Mouse (Mus musculus) kidney, adult 18-20 months (tissue): Measurements from ENCODE around the gene Sh3bgrl3.
A peak's percentile ranks its signal among the peaks of the same experiment; 100 is the strongest.

Experiments used
- DNase-seq: peaks from one replicate; pipeline ENCODE4 v3.0.0; 2021

Sh3bgrl3 gene

DNA sequence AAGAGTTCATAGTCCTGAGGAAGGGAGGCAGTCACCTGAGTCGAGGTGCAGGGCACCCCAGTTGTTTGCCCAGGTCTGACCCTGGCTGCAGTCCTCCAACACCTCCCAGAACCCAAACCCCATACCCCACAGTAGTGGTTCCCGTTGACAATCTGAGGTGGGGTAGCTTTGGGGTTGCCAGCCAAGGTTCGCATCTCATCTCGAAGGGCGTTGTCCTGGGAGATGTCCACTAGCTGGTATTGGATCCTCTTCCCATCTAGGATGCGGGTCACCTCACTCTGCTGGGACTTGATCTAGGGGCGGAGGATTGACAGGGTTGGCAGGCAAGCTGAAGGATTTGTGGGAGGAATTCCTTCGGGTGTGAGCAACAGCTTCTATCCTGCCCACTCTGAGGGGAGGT, 796 bp downstream of the Sh3bgrl3 start:
- no peak for DNase-seq

DNA sequence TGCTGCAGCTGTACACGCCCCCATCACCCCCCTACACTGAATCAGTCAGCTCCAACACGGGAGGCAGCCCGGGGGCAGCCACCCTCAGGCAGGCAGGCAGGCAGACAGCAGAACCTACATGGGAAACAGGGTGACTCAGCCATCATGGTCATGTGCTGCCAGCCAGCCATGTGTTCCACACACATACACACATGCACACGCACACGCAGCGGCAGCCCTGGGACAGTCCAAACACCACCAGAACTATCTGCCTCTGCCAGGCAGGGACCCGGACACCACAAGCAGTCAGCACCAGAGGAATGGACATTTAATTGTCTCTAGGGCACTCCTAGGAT, 1.5 kb downstream of the Sh3bgrl3 start:
- DNase-seq: no peak

DNA sequence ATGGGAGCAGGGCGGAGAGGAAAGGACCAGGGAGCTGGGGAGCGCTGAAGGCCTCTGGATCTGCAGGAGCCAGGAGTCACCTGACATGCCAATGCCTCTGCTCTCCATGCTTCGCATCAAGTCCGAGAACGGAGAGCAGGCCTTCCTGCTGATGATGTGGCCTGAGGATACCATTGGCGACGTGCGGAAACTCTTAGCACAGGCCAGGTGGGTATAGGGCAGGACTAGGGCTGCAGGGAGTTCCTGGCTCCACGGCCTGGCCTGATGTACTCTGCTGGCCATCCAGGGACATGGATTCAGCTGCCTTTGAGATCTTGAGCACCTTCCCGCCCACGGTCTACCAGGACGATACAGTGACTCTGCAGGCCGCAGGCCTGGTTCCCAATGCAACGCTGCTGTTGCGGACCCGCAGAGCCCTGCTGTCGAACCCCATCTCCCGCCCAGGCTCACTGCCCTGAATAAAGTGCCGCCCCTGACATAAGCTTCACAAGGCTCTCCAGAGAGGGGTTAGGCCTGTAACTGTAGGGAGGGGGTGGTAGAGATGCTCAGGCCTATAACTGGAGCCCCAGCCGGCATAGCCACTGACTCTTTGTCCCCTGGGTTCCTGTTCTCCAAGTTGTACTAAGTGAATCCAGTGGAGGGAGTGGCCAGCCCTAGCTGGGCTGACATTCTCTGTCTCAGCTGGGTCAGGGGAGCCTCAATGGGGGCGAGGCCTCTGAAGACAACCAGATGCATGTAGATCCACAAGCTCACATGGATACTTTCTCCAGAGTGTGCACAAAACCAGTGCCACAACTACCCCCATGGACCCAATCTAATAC, 2.1 kb downstream of the Sh3bgrl3 start:
- no peak for DNase-seq

DNA sequence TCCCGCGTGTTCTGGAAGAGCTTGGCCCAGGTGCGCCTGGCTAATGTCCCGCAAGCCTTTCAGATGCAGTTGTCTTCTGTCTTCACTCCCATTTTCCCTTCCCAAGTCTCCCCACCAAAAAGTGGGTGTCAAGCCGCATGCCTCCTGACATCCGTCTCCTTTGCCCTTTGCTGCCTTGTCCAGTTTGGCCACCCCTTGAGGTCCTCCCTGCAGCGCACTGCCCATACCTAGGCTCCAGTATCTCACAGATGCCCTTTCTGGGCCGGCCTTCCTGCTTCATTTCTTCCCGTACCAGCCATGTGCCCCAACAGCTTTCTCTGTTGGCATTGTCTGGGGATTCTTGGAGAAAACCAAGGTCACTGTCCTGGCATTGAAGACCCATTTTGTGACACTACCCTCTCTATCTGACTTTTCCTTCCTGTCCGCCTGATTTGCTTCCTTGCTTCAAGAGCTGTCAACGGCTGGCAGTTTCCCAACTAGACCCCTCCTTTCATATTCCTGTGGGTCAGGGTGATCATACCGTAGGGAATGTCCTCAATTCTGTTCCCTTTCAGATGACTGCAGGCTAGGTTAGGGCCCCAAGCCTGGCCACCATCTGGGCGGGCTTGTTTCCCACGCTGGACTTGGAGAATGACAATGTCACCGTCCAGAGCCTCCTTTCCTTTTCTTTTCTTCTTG, 3.1 kb downstream of the Sh3bgrl3 start:
- DNase-seq: no peak

DNA sequence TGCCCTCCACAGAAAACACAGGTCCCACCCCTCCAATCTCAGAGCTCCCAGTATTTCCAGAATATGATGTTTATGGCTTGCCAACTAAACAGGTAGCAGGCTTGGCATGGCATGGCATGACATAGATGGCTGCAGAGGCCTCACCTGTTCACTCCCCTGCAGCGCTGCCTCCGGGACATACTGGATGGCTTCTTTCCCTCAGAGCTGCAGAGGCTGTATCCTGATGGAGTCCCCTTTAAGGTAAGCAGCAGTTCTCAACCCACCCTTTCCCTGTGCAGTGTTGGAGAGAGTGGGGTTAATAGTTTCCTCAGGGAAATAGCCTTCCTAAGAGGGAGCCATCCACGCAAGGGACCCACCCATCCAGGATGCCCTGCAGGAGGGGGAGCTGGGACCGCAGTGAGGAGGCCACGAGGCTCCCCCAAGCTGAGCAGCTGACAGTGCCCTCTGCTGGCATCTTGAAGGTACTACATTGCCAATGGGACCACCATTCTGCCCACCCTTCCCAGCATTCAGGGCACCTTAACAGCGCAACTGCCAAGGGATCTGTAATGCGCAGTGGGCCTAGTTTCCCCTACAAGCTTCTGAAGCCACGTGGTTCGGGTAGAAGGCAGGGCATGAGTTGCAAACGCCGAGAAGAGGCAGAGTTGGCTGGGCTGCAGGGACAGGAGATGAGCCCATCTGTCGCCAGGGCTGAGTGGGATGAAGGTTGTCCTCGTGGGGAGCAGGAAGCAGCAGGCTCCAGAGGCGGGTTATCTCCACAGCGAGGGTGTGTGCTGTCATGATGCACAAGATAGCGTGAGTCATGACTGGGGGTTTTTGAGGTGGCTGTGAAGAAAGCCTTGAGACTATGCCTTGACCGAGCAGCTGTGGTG, 4.7 kb downstream of the Sh3bgrl3 start:
- peak; percentile 39 for DNase-seq

DNA sequence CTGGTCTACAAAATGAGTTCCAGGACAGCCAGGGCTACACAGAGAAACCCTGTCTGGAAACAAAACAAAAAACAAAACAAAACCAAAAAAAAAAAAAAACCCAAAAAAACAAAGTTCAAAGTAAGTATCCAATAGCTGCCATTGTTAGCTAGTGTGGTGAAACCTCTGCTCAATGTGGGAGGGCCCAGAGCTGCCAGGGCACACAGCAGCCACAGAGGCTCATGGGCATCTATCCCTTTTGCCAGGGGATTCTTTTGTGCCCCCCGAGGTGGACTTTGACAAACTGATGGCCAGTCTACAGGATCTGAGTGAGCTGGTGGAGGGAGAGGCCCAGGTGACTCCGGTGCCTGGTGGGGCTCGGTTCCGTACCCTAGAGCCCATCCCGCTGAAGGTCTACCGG, 5.4 kb downstream of the Sh3bgrl3 start:
- no peak for DNase-seq

DNA sequence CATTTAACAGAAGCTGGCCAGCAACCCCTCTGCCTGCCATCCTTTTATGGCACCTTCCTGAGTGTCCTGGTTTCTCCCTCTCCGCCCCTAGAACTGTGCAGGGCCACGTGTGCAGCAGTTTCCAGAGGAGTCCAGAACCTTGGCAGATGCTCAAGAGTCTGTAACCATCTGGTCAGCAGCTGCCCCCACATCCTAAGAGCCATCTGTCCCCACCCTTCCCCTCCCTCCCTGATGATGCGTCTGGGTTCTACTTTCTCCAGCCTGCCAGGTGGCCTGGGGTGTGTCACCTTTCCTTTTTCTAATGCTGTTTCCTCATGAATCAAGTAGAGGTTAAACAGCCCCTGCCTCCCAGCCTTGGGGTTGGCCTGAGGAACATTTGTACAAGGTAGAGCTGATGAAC, 6.3 kb downstream of the Sh3bgrl3 start:
- DNase-seq: no peak

DNA sequence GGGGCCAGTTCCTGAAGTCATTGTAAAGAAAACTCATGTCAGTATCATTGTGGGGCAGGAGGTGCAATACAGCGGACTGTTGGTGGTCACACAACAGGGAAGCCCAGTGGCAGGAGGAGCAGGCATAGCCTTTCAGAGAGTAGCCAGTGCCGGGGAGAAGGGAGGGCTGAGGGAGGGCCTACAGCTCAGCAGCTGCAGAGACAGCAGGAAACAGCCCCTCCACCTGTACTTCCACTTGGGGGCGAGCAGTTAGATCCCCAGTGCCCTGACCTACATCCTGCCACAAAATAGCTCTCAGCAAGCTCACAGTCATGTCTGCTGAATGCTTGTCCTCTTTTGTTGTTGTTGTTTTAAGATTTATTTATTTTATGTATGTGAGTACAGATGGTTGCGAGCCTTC, 7.0 kb downstream of the Sh3bgrl3 start:
- DNase-seq: no peak

DNA sequence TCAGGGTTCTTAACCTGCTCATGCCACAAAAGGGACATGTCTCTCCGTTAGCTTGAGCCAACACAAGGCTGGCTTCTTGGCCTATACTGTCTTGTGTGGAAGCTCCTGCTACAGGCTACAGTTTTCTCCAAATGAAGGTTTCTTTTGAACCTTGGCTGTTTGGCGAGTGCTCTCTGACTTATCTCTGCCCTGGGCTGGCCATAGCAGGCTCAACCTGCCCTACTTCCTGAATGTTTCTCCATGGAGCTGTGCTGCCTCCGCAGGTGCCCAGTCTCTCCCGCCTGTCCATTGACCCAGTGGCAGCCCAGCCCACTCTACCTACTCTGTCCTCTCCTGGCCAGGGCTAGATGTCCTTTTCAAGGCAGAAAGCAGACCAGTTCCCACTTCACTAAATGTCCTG, 7.7 kb downstream of the Sh3bgrl3 start:
- DNase-seq: no peak

DNA sequence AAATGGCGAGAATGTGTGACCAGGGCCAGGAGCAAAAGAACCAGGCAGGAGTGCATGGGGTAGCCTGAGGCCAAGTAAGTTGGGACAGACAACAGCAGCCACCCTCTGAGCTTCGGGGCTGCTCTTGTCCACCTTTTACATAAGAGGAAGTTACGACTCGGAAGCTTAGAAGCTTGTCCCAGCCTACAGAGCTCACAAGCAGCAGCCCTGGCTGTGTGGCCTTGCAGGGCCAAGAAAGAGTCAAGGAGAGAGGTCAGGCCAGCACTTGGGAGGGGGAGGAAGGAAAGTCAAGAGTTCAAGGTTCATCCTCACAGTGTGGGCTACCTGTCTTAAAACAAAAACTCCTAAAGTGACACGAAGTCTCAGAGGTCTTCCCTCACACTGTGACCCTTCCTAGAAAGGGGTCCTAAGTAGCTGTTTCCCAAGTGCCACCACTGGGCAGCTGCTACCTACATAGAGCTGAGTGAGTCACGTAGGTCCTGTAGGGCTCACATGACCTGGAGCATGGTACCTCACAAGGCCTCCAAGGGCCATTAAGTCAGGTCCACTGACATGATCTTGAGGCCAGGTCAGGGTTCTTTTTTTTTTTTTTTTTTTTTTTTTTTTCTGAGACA, 8.3 kb downstream of the Sh3bgrl3 start:
- no peak for DNase-seq

DNA sequence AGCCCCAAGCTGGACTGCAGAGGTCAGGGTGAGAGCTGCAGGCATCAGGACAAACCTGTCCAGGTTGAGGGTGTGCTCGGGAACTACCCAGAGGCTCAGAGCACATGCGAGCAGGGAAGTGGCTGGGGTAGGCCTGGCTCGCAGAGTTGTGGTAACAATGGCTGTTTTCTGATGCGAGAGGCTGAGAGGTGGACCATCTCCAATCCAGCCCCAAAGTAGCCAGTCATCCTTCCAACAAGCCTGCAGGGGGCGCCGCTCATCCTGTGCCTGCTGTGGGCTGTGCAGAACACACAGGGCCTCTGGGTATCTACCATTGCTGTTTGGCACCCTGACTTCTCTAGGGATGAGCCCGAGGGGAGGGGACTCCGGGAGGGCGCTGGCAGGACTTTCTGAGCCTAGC, 8.9 kb downstream of the Sh3bgrl3 start:
- no peak for DNase-seq

DNA sequence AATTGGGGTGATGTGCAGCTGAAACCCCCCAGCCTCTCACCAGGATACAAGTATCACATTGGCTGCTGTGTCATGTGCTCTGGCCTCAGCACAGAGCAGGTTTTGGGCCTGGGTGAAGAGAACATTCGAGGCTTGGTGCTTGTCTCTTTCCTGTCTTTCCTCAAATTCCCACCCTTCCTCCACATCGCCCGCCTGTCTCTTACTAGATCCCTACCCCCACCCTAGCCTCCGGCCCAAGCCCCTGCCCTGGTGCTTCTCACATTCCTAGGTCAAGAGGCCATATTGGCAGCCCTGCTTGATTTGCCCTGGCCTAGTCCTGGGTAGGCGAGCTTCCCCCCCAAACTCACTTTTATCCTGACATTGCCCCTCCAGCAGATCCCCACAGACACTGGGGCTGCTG, 9.5 kb downstream of the Sh3bgrl3 start:
- no peak for DNase-seq

DNA sequence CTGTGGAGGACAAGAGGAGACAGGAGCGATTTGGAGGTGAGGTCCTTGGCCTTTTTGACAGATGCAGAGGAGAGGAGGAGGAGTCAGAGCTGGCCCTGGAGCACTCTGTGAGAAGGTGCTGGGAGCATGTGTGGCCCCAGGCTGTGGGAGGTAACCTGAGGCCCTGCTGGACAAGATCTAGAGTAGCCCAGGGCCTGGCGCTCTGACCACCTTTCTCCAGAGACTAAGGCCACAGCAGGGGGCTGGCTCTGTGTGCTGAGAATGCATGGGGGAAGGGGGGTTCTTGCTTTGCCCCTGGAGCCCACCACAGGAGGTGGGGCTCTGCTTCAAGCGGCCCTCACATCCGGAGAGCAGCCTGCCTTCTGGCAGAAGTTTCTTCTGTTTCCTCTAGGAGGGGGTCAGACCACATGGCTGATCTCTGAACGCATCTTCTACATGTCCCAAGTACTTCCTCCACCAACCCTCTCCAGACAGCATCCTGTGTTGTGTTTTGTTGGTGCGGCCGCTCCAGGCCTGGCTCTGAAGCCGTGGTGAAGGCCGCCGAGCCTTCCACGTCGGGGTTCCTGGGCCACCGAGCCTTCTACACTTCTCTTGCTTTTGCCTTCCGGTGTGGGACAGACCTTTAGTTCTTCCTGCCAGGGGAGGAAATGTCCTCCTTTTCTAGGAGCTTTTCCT, 10.3 kb downstream of the Sh3bgrl3 start:
- DNase-seq: no peak

DNA sequence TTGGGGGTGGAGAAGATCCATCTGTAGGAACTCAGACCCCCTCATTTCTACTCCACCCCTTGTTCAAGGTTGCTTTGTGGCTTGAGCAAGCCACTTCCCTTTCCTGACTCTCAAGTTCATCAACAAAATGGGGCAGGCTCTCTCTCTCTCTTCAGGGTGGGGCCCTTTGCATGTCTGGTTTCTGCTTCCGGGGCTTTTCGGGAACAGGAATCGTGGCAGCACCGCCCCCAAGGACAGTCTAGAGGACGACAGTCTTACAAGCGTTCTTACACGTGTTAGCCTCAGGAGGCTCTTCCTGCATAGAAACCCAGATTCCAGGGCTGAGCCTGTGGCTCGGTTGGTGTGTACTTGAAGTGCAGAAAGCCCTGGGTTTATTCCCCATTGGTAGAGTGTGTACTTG, 11.6 kb downstream of the Sh3bgrl3 start:
- no peak for DNase-seq

DNA sequence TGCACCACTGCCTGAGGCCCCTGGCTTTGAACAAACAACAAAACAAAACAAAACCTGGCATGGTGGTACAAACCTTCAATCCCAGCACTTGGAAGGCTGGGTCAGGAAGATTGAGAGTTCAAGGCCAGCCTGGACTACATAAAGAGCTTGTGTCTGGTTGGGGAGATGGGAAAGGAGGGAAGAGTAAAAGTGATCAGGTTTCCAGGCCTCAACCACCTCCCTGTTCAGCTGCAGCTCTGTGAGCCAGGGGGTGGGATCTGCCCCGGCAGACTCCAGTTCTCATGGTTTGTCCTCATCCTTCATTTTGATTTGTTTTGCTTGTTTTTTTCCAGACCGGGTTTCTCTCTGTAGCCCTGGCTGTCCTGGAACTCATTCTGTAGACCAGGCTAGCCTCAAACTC, 12.1 kb downstream of the Sh3bgrl3 start:
- no peak for DNase-seq

DNA sequence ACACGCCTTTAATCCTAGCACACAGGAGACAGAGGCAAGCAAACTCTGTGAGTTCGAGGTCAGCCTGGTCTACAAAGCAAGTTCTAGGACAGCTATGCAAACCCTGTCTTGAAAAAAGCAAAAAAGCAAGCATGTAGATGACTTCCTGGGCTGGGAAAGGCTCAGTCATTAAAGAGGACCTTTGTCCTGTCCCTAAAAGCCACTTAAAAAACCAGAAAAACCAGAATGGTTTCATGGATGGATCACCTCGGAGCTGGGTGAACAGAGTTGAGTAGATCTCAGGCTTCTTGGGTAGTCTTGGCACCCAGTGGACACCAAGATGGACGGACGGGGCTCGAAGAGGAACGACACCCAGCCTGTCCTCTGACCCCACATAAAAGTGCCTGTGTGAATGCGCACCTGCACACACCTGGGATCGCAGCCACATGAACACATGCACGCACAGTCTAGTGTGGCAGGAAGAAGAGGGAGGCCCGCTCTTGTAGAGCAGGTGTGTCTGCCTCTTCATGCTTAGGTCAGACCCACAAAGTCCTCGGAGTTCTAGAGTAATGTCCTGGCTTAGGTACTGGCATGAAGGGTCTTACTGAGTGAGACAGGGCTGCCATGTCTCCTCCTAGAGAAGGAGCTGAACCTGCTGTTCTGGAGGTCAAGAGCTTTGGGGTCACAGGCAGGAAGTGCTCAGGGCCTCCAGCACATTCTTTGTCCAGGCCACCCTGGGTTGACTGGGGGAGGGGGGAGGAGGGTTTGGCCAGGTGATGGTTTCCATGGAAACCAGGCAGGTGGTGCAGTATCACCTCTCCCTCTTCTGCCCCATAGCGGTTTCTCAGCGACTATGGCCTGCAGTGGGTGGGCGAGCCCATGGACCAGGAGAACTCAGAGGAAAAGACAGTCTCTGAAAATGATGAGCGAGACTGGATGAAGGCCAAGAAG, 13.1 kb downstream of the Sh3bgrl3 start:
- no peak for DNase-seq

DNA sequence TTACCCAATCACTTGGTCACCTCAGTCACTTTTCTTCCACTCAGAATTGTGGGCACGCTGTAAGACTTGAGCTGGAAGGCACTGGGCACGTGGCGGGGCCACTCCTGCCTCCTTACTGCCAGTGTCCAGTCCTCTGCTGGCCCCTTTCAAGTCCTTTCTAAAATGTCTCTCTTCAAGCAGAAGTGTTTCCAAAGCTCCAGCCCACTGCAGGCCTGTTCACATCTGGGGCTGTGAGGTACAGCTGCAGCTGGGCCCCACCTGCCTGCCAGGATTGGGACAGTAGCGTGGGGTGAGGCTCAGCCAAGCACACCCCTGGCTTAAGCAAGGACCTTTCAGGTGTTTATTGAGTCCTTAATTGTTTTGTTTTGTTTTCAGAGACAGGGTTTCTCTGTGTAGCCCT, 14.6 kb downstream of the Sh3bgrl3 start:
- DNase-seq: no peak

DNA sequence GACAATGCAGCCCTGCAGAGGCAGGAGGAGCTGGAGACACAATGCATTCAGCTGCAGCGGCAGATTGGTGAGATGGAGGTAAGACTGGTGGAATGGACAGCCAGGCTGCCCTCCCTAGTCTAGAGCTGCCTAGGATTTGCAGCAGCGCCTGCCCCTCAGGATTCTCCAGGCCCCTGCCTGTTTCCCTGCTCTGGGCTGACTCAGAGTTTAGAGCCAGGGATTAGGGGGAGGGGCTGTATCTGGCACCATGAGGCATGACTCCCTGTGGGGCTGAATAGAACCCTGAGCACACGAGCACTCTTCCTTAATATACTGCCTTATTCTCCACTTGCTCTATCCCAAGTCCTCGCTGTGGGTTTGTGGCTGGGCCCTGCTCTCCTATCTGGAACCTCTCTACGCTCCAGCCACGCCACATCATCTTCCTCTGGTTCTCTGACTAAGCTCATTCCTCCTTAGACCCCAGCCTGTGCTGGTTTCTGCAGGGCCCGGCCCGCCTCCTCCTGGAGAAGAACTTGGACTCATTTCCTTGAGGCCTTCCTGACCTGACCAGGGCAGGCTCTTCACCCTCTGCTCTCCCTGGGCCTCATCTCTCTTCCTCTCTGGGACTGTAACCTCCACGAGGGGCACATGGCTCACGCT, 15.1 kb downstream of the Sh3bgrl3 start:
- DNase-seq: no peak

DNA sequence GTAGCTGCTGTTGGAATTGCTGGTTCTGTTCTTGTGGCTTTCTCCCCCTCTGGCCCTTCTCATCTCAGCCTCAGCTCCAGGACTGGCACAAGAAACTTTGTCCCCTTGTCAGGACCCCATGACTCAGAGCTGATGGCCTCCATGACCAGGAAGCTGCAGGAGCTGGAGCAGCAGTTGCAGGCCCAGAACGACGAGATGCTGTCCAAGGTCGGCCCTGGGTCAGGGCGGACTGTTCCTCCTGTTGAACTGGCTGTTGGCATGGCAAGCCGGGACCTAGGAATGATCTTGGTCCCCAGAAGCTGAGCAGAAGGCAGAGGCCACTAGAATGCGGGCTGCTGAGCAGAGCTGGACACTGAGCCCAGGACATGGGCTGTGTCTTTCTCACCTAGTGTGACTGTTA, 16.2 kb downstream of the Sh3bgrl3 start:
- DNase-seq: no peak

DNA sequence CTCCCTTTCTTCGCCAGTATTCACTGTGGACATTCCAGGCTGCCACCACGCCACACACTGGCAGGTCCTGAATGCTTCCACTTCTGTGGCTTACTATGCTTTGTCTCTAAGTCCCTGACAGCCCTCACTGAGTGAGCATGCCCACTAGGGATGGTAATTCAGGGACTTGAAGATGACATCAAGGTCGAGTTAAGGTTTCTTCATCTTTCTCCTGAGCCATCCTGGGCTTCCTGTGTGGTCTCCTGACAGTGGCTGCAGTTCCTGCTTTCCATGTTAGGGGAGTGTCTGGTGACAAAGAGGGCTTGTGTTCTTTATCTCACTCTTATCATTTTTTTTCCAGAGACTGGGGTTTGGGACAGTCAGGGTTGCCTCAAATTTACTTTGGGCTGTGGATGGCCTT, 17.9 kb downstream of the Sh3bgrl3 start:
- DNase-seq: no peak

DNA sequence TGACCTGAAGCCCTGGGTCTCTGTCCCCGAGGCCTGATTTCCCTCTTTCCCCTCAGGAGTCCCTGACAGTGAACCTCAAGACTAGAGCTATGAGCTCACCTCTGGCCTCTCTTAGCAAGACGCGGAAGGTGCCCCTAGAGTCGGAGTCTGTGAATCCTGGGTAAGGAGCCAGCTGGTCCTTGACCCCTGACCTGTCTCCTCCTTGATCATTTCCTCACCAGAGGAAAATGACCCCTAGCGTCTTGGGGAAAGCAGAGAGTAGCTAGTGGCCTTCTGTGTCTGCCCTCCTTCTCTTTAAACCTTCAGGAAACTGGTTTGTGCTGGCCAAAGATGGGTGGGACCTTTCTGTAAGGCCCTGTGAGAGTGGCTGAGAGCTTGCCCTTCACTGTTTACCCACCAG, 20.4 kb downstream of the Sh3bgrl3 start:
- no peak for DNase-seq
